Comparison of ENCODE assay signal across 9 mouse cellular contexts in the genomic region with DNA sequence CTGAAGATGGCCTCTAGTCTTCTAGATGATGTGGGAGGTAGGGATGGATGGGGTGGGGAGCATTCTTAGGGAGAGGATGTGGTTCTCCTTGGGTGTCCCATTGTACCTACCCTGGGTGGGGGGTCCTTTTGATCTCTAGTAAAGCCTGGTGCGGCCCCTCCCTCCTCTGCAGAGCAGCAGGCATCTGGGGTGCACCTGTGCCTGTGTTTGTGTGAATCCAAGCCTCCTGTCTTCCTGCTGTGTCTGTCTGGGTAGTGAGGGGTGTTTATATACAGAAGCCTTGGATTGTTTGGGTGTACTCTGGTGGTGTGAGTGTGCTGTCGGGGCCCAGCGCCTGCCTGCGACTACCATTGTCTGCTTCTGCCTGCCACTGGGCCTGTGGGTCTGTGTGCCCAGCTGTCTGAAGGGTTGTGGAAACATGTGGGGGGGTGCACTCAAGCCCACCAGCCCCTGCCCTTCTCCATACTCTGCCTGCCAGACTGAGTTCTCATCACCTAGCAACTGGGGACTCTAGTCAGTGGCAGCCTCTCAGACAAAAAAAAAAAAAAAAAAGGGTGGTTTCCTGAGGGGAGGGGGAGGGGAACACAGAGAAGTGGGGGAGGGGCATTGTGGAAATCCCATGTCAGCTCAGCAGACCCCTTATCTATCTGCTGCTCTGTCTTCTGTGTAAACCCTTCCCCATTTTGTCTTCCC. TPM values are rescaled to one million over a fixed set of nuclear protein-coding genes. Genes with fewer than 3 reads are reported as not detected.
DNase-seq lines count a peak whose midpoint lies in the region; ATAC-seq lines count a peak whose summit lies in the region.
"Had no signal": no experiment of that assay in that cellular context is flagged by ENCODE, and none has a peak within 500 bp of the region (broad histone marks: within the 10 kb centered on the region; RNA-seq: fewer than 3 reads in every experiment).

No protein-coding gene starts in this region.

- H3K27me3 ChIP-seq in heart, embryonic 10.5 days (ENCODE audit: insufficient read depth, poor library complexity, severe bottlenecking), result peaks cover 20% of the 10 kb centered on the region
- H3K27me3 ChIP-seq in forebrain, embryonic 14.5 days (replicated peaks; ENCODE audit: control insufficient read depth, insufficient read depth, low read length), result no peaks in the 10 kb centered on the region
- no peaks in the 10 kb centered on the region for H3K27me3 ChIP-seq in midbrain, embryonic 15.5 days (replicated peaks)

- no peak for DNase-seq in heart, embryonic 10.5 days (ENCODE audit: low spot score)
- DNase-seq in heart, adult 8-10 months (ENCODE audit: low spot score), result no peak
- DNase-seq in CD4-positive, CD25-positive, alpha-beta regulatory T cell, adult 2 months (ENCODE audit: low read depth, low spot score), result peak; percentile 31
- peak; percentile 77 for DNase-seq in forebrain, embryonic 14.5 days (ENCODE audit: low spot score)
- no peak for DNase-seq in adrenal gland, adult 2 months
- no peak for DNase-seq in right cerebral cortex, adult 2 months (ENCODE audit: low spot score in 2 of 2)
- DNase-seq: cerebellum, postnatal 36 days had no signal

- peaks cover 92% of the 10 kb centered on the region for H3K4me1 ChIP-seq in heart, embryonic 10.5 days
- H3K4me1 ChIP-seq in forebrain, embryonic 14.5 days (ENCODE audit: control insufficient read depth, insufficient read depth, low read length), result peaks cover 58% of the 10 kb centered on the region
- H3K4me1 ChIP-seq in midbrain, embryonic 15.5 days, result peaks cover 87% of the 10 kb centered on the region

- H3K4me3 ChIP-seq in heart, embryonic 10.5 days, result no peak overlapping the region
- H3K4me3 ChIP-seq in forebrain, embryonic 14.5 days (ENCODE audit: low read depth, low read length), result no peak overlapping the region
- H3K4me3 ChIP-seq in midbrain, embryonic 15.5 days, result no peak overlapping the region

- peak overlapping the region; percentile 85 for H3K27ac ChIP-seq in heart, embryonic 10.5 days
- peak overlapping the region; percentile 71 for H3K27ac ChIP-seq in forebrain, embryonic 14.5 days (ENCODE audit: low read depth, low read length)
- H3K27ac ChIP-seq in midbrain, embryonic 15.5 days, result peak overlapping the region; percentile 77

- H3K36me3 ChIP-seq in heart, embryonic 10.5 days, result no peaks in the 10 kb centered on the region
- no peaks in the 10 kb centered on the region for H3K36me3 ChIP-seq in forebrain, embryonic 14.5 days (ENCODE audit: control insufficient read depth, insufficient read depth, low read length)
- H3K36me3 ChIP-seq in midbrain, embryonic 15.5 days (replicated peaks), result no peaks in the 10 kb centered on the region

- peak; percentile 68; the same call in 1 of the 2 replicates for ATAC-seq in forebrain, embryonic 14.5 days
- peak; percentile 41 for ATAC-seq in midbrain, embryonic 15.5 days (replicated peaks)
- ATAC-seq in activated CD4-positive, CD25-positive, alpha-beta regulatory T cell, adult 4 months, result no peak

- H3K9ac ChIP-seq in forebrain, embryonic 14.5 days (ENCODE audit: low read length), result peak overlapping the region; percentile 17; the same call in 1 of the 2 replicates
- no peak overlapping the region for H3K9ac ChIP-seq in midbrain, embryonic 15.5 days

- H3K4me2 ChIP-seq in forebrain, embryonic 14.5 days (ENCODE audit: low read length), result no peak overlapping the region
- H3K4me2 ChIP-seq in midbrain, embryonic 15.5 days, result no peak overlapping the region

- H3K9me3 ChIP-seq in heart, embryonic 10.5 days, result no peaks in the 10 kb centered on the region
- no peaks in the 10 kb centered on the region for H3K9me3 ChIP-seq in forebrain, embryonic 14.5 days (replicated peaks; ENCODE audit: control insufficient read depth, low read length)
- H3K9me3 ChIP-seq in midbrain, embryonic 15.5 days, result no peaks in the 10 kb centered on the region

- 30% methylated on average over 4 of the region's 4 CpGs for WGBS in heart, embryonic 10.5 days
- WGBS in forebrain, embryonic 14.5 days, result 14% methylated on average over 4 of the region's 4 CpGs
- 10% methylated on average over 4 of the region's 4 CpGs for WGBS in midbrain, embryonic 15.5 days

RNA-seq across cellular contexts. Expression of gene Tpra1, which starts 36.1 kb away (rescaled TPM):
- polyA plus RNA-seq in heart, embryonic 10.5 days (2016; fragmentation: Nextera tagmentation; extraction: Ambion mirVana), result 46.1 and 52.4 TPM in 2 replicates
- total RNA-seq in heart, adult 8-10 months (2022), result 10 to 100 TPM; 29.0 to 36.3 (median 32.2) TPM
- polyA plus RNA-seq in forebrain, embryonic 14.5 days (2014; fragmentation: Nextera tagmentation; extraction: Ambion mirVana), result 32.9 and 41.2 TPM in 2 replicates
- polyA plus RNA-seq in midbrain, embryonic 15.5 days (2015; fragmentation: Nextera tagmentation; extraction: Ambion mirVana), result 102 and 103 TPM in 2 replicates
- 100 to 1,000 TPM in 1 of 2 experiments, 10 to 100 TPM in 1; 87.0 to 108 TPM for total RNA-seq in adrenal gland, adult 2 months (2021)
- 578 and 603 TPM in 2 replicates for polyA plus RNA-seq in adrenal gland, adult 2 months (2012; rRNA removed)
- polyA plus RNA-seq in activated CD4-positive, CD25-positive, alpha-beta regulatory T cell, adult 4 months (2017; shearing (Covaris generic)), result 10 to 100 TPM; 43.6 to 57.7 TPM

RNA-seq across cellular contexts. Expression of gene Mcm2, which starts 39.5 kb away (rescaled TPM):
- polyA plus RNA-seq in heart, embryonic 10.5 days (2016; fragmentation: Nextera tagmentation; extraction: Ambion mirVana), result 184 TPM in 2 replicates
- total RNA-seq in heart, adult 8-10 months (2022), result 1 to 10 TPM; 4.7 to 6.7 (median 5.6) TPM
- 71.1 and 82.8 TPM in 2 replicates for polyA plus RNA-seq in forebrain, embryonic 14.5 days (2014; fragmentation: Nextera tagmentation; extraction: Ambion mirVana)
- polyA plus RNA-seq in midbrain, embryonic 15.5 days (2015; fragmentation: Nextera tagmentation; extraction: Ambion mirVana), result 24.7 and 28.8 TPM in 2 replicates
- total RNA-seq in adrenal gland, adult 2 months (2021), result 10 to 100 TPM; 18.1 to 33.1 TPM
- 24.4 and 33.4 TPM in 2 replicates for polyA plus RNA-seq in adrenal gland, adult 2 months (2012; rRNA removed)
- 10 to 100 TPM; 27.0 to 41.8 TPM for polyA plus RNA-seq in activated CD4-positive, CD25-positive, alpha-beta regulatory T cell, adult 4 months (2017; shearing (Covaris generic))

Comparison
In these comparisons a context has a peak if more than half of its experiments do, and no peak if none do; other contexts are left out.
1. DNase-seq: peak in CD4-positive, CD25-positive, alpha-beta regulatory T cell, adult 2 months (single experiment) and forebrain, embryonic 14.5 days (single experiment); none in heart, embryonic 10.5 days (single experiment), heart, adult 8-10 months (single experiment), adrenal gland, adult 2 months (single experiment) and right cerebral cortex, adult 2 months (0 of 2).
2. Peak in every context shown above with its lines, with median percentiles within 50 percentile points of each other: H3K27ac ChIP-seq.